Mouse (Mus musculus) lung, postnatal 10 days (tissue): Measurements from ENCODE around the gene Ect2.
A peak's percentile ranks its signal among the peaks of the same experiment; 100 is the strongest.

Experiments
- DNase-seq: peaks from one replicate; pipeline ENCODE4 v3.0.0; 2021

The Ect2 gene

DNA sequence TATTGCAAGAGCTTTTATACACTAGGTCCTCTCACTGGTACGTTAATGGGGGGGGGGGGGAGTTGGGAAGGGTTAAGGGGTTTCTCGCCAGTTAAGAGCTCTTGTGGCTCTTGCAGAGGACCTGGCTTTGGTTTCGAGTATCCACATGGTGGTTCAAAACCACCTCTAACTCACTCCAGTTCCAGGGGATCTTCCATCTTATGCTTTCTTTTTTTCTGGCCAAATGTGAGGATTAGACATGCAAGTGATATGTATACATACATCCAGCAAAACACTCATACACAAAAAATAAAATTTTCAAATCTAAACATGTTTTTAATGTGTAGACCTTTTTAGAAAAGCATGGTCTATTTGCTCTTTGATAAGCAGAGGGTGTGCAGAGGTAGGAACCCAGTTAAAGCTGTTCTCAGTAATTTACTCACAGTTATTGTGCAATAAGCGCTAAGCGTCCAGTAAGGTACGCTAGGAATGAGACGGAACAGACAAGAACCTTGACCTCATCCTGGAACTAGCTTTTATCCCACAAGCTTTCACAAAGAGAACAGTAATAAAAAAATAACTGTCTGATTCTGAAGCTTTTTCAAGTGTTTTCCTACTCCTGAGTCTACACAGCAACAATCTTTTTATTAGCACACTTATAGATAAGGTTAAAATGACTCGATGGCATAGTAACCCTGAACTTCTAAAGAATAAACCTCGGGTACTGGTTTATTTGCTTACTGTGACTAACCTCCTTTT, 2.3 kb upstream of the Ect2 start:
- peak; percentile 13 for DNase-seq

GRCm38 (mm10) chr3:27155051-27155855, 1.6 kb upstream of the Ect2 start:
- peak; percentile 59 for DNase-seq

DNA sequence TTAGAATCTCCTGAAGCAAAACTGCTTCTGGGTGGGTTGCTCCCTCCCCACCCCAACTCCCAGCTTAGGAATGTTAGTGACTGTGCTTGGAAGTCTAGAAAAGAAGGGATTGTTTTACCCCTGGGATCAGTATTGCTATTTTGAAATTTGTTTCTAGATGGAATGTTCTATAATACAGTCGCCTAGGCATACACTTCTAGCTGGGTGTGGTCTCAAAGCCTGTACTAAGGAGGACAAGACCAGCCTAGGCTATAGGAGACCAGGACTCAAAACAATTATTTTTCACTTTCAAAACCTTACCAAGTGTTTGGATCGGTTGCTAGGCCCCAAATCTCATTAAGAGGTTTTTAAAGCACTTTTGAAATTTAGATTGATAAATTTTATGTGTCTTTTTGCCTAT, 602 bp upstream of the Ect2 start:
- no peak for DNase-seq

DNA sequence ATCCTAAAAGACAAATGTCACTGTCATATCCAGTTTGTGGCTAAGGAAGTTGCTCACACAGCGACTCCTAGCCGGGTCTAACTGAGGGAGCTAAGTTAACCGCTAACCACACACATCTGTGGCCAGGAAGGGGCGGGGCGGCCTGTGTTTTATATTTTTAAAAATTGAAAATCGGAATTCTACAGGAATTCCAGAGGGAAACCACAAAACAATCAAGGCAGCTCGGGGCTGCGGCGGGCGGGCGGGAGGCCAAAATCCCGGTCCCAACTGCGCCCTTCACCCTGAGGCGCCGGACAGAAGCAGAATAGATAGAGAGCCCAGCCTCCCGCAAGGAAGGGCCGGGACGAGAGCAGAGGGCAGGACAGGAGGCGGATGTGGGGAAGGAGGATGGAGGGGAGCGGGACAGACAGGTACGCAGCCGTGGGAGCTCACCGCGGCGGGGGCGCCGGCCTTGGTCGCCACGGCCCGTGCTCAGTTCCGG, 447 bp downstream of the Ect2 start:
- no peak for DNase-seq

GRCm38 (mm10) chr3:27145733-27146132, 7.9 kb downstream of the Ect2 start:
- DNase-seq = no peak

DNA sequence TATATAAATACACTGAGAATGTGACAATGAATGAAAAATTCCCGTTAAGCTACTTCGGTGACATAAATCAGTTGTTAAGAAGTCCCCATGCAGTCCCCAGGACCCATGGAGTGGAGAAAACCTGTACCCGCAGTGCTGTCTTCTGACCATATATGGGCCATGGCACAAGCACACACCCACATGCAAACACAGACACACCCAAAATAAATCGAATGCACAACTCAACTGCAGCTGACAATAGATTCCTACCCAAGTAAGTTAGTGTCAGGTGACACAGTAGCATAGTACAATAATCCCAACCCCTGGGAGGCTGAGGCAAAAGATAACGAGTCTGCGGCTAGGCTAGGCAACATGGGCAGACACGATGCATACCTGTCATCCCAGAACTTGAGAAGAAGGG, 10.1 kb downstream of the Ect2 start:
- no peak for DNase-seq

GRCm38 (mm10) chr3:27140101-27140500, 13.6 kb downstream of the Ect2 start:
- no peak for DNase-seq

DNA sequence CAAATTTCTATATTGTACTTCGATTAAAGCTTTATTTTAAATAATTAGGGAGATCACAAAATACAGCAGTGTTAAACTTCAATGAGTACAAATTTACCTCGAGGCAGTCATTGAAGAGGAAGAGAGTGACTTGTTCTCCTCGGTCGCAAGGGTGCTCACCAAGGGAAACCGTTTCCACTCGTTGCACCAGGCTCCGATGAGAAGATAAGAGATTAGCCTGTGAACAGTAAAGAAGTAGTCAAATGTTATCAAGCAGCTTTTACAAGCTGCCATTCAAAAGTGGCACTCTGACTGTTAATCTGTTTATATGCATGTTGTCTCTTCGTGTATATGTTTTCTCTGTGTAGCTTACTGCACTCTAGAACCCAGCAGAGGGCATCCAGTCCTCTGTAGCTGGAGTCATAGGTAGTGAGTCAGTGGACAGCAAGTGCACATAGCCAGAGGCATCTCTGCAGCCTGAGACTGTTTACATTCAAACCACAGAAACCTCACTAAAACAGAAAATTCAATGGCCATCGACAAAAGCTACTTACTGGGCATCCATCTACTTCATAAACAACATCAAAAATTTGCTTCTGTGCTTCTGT, 31.7 kb downstream of the Ect2 start:
- DNase-seq = no peak

DNA sequence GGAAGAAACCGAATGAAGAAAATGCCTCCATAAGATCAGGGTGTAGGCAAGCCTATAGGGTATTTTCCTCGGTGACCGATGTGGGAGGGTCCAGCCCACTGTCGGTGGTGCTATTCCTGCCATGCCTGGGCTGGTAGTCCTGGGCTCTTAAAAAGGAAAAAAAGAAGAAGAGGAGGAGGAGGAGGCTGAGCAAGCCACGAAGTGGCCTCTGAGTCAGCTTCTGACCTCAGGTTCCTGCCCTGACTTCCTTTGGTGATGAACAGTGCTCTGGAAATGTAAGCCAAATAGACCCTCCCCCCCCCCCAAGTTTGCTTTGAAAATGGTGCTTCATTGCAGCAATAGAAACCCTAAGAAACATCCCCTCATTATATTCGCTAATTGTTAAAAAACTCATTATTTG, 32.7 kb downstream of the Ect2 start:
- no peak for DNase-seq

GRCm38 (mm10) chr3:27118227-27118626, 35.5 kb downstream of the Ect2 start:
- no peak for DNase-seq

DNA sequence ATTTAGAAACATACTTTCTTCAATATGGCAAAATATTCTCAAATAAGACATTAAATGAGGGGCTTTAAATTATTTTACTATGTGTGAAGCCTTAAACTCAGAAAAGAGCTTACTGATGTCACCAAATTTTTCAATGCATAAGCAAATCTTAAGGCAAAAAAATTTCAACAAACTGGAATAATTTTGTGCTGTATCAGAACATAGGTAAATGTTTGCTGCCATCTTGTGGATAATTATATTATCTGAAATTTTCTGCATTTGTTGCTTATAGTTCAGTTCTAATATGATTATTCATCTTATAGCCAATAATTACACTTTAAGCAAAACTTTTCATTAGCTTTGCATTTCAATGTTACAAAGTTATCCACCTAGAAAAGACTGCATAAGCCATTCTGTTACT, 42.8 kb downstream of the Ect2 start:
- no peak for DNase-seq

GRCm38 (mm10) chr3:27109109-27109508, 44.6 kb downstream of the Ect2 start:
- no peak for DNase-seq

DNA sequence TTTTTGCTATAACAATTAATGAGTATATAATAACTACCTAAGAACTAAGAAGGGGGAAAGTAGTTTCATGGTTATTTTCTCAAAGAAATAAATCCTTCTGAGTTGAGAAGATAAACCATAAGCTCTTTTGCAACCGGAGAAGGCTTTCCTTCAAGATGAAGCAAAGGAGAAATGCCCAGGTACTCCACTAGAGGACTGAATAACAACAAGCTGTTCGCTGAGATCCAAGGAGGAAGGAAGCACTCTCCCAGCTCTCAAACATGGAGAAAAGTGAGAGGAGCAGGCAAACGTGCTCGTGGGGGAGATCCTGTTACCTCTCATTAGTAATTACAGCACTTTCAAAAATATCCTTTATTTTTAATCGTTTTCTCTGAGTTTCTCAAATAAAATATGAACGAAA, 46.5 kb downstream of the Ect2 start:
- DNase-seq = no peak

- DNase-seq = no peak
Observed at GRCm38 (mm10) chr3:27102965-27103364, 50.7 kb downstream of the Ect2 start.

GRCm38 (mm10) chr3:27098633-27099032, 55.0 kb downstream of the Ect2 start:
- DNase-seq = no peak

- DNase-seq = no peak
Observed at GRCm38 (mm10) chr3:27086221-27086620, 67.5 kb downstream of the Ect2 start.

- no peak for DNase-seq
Observed at GRCm38 (mm10) chr3:27081229-27082060, 72.2 kb downstream of the Ect2 start.

DNA sequence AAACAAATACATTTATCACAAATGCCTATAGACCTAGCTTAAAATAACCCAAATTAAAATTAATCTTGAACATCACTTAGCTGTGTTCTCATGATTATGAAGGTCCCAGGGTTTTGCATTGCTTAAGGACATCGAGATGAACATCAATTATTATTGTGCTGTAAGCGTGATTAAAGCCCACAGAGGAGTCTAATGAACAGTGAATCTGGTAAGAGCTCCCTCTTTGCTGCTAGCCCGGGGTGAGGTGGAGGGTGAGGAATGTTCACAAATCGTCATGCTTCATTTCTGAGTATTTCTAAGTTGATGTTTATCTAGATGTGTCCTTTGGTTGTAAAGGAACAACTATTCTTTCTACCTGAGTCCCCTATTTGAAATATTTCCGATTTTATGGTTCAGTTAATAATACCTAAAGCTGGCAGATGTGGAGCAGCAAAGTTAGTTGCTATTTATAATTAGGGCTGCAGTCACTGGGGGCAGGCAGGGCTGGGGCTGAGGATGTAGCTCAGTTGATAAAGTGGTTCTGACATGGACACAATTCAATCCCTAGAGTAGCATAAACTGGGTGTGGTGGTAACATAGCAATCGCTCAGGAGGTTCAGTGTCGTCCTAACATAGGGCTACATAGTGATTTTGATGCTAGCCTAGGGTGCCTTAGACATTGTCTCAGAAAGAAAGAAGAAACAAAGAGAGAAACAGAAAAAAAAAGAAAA, 73.5 kb downstream of the Ect2 start:
- DNase-seq = no peak

DNA sequence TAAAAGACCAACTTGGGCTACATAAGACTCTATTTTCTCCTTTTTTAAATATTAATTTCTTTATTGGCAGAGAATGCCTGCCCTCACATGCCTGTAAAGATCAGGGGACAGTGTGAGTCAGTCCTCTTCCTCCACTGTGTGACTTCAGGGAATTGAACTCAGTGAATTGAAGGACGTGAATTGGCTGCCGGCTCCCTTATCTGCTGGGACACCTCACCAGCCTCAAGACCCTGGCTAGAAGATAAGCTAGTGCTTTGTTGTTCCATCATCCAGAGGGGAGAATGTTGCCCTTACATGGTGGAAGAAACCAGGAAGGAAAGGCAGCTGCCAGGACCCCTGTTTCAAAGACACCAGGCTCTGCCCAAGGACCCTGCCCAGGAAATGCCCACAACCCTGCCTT, 79.8 kb downstream of the Ect2 start:
- no peak for DNase-seq

GRCm38 (mm10) chr3:27071706-27072105, 82.0 kb downstream of the Ect2 start:
- no peak for DNase-seq

GRCm38 (mm10) chr3:27070340-27070739, 83.3 kb downstream of the Ect2 start:
- DNase-seq = no peak

DNA sequence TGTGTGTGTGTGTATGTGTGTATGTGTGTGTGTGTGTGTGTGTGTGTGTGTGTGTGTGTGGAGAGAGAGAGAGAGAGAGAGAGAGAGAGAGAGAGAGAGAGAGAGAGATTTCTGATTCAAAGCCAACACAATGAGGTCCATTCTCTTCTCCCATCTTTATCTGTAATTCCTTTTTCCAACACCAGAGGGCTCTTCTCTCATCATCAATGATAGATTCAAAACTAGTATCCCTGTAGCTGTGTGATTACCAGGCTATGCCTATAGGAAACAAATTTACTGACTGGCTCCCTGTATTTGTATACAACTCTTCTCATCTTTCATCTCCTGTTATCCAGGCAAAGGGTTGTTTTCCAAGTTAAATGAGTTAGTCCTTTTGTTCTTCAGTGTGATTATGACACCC, 86.5 kb downstream of the Ect2 start:
- DNase-seq = no peak
